Mouse (Mus musculus) right cerebral cortex, adult 18-20 months (tissue): ENCODE measurements around the gene Gm4871.
"Not testable (repeated sequence)": the region's sequence is repeated elsewhere in the genome, so short reads cannot be mapped to it uniquely, and the experiment has no call there.

Source experiments
- DNase-seq: peaks from one replicate; pipeline ENCODE4 v3.0.0; 2022; ENCODE audit warnings: mixed read lengths

Gene Gm4871

DNA sequence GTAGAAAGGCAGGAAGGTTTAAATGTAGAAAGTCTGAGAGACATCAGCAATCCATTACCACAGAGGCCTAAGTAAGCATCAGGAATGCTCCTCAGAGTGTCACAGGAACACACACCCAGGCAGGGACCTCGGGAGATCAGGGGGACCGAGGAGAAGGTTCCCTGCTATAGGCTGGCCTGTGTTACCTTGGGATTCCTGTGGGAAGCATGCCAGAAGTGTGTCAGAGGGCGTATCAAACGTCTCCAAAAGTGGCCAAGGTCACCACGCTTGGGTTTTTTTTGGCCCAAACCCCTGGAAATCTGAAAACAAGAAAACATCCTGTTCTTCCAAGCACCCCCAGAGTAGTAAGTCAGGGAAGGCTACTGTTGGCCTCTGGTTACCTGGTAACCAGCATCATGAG lies at the start of gene Gm4871:
TSS of gene Gm4871 (minus strand) at position 364 of the 400 bp plus-strand sequence.
- DNase-seq = not testable (repeated sequence)

DNA sequence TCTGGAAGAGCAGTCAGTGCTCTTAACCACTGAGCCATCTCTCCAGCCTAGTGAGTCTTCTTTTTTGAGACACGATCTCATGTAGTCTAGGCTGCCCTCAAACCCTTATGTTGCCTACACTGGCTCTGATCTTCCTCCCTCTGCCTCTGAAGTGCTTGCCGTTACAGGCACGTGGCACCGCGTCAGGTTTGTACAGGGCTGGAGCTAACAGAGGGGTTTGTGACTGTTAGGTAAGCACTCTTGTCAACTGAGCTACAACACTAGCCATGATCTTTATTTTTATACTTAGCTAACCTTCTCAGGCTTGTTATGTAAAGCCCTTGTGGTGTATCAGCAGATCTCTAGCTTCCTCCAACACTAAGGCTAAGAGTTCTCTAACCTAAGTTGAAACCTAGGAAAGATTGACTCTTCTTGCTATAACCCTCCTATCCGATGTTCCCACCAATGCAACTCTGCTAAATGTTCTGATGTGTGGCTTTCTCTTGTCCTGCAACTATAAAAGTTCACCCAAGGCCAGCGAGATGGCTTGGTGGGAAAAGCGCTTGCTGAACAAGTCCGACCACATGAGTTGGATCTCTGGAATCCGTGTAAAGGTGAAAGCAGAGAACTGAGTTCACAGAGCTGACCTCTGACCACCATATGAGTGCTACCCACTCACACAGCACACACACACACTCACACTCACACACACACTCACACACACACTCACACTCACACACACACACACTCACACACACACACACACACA lies 49.5 kb upstream of the Gm4871 start:
- no peak for DNase-seq

DNA sequence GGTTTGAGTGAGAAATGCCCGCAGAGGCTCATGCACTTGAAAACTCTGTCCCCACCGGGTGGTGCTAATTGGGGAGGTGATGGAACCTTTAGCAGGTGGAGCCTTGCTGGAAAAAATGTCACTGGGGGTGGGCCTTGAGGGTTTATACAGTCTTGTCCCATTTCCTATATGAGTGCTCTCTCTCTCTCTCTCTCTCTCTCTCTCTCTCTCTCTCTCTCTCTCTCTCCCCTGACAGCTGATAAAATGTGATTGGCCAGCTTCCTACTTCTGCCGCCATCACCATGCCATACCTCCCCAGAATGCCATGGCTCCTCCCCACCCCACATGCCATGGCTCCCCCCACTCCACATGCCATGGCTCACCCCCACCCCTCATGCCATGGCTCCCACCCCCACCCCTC lies 42.5 kb upstream of the Gm4871 start:
- no peak for DNase-seq

DNA sequence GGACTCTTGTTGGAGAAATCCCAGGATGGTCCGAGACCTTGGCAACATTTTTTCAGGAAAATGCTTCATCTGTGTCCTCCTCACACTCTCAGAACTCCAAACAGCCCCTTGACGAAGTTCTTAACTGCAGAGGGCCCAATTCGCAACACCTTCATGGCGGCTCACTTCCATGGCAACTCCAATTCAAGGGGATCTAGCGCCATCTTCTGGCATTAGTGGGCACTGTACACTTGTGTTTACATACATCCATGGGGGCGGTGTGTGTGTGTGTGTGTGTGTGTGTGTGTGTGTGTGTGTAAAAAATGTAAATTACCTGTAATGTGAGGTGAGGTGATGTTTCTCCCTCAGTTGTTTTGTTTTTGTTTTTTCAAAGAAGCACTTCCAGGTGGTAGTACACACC lies 38.8 kb upstream of the Gm4871 start:
- DNase-seq = no peak

DNA sequence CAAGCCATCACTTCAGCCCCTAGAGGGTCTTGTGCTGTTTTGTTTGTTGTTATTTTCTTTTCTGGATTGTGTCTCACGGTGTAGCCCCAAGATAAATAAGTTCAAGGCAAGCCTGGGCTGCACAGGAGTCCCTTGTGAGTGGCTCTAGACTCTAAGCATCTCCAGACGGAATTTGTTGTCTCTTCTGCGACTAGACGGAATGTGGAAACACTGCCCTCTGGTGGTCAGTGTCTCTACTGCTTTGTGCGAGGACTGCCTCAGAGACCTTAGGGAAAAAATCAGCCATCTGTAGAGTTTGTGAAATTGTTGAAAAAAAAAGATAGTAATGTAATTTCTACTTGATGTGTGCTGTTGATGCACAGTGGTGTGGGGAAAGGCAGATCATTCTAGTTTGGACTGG lies 37.2 kb upstream of the Gm4871 start:
- DNase-seq = peak; percentile 68

DNA sequence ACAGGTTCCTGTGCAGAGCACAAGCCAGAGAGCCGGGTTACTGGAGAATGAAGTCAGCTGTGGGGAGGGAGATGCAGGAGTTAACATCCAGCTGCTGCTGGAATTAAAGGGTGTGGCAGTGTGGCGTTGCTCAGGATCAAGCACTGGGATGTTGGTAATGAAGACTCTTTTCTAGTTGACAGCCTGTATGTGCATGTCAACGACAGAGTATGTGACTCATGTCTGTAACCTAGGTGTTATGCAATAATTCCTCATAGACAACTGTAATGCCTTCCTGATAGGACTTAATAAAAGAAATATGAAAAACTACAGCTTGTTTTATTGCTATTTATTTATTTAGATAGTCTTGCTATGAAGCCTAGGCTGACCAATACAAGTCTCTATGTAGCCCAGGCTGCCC lies 36.3 kb upstream of the Gm4871 start:
- no peak for DNase-seq

DNA sequence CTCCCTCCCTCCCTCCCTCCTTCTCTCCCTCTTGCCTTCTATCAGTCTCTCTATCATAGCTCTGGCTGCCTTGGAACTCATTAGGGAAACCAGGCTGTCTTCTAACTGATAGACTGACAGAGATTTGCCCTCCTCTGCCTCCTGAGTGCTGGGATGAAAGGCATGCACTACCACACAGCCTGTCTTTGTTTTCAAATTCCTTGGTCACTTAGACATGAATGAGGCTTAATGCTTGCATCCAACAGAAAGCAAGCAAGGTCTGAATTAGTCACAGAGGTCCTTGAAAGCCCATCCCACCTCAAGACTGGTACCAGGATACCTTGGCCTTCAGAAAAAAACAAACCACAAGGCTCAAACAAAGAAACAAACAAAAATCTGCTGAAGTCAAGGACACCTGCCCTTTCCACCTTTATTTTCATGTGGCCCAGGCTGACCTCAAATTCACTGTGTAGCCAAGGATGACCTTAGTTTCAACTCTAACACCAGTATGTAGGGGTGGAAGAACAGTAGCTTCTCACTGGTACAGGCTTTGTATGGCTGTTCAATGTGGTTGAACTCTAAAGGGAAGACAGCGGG lies 32.3 kb upstream of the Gm4871 start:
- DNase-seq = no peak

DNA sequence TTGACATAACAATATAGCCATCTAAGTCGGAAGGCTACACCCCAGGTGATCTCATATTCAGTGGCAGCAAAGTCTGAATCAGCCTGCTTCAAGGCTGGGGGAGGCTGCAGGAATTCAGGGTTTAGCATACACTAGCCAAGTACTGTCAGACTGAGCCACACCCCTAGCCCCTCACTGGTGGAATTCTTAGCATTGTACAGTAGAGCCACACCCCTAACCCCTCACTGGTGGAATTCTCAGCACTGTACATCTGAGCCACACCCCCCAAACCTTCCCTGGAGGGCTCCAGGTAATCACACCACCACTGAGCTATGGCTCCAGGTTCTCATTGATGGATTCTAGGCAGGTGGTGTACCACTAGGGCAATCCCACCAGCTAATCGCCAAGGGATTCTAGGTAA lies 27.0 kb upstream of the Gm4871 start:
- DNase-seq = no peak

DNA sequence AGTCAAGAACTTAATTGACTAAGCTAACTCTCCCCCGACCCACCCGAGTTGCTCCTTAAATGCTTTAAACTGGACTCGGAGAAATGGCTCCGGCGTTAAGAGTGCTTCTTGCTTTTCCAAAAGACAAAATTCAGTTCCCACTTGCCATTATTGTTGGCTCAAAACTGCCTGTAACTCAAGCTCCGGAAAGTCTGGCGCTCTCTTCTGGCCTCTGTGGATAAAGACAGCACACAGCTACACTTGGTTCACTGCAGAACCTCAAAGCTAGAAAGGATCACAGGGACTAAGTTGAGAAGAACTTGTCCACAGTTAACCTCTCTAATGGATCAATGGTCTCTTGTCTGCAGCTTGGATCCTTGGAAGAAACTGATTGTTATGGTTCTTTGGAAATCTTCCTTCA lies 26.2 kb upstream of the Gm4871 start:
- DNase-seq = no peak

DNA sequence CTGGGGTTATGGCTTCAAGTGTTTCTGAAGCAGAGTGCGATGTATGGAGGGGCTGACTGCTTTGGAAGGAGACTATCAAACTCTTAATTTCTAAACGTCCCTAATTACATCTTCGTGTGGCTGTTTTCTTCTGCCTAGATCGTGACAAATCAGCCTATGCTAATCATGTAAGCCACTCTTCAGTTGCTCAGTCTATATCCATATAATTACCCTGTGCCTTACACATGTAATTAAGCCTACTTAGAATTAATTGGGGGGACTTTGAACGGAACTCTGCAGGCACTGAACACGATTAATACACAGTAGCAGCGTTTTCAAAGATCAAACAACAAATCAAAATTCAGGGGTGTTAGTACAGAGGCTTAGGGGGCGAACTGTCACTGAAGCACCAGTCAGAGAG lies 25.4 kb upstream of the Gm4871 start:
- DNase-seq = no peak

DNA sequence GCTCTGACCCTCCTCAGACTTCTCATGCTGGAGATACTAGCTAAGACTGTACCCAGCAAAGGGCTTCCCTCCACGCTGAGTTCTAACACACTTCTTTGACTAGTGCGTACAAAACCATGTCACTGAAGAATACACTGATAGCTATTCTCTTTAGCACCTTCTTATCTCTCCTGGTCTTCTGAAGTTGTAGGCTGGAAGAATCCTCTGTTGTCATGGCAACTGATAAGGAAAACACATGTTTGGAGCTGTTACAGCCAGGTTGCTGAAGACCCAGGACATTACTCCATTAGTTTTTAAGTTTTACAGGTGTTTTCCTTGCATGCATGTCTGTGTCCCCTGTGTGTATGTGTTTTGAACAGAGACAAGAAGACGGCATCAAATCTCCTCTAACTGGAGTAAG lies 21.6 kb upstream of the Gm4871 start:
- DNase-seq = not testable (repeated sequence)

DNA sequence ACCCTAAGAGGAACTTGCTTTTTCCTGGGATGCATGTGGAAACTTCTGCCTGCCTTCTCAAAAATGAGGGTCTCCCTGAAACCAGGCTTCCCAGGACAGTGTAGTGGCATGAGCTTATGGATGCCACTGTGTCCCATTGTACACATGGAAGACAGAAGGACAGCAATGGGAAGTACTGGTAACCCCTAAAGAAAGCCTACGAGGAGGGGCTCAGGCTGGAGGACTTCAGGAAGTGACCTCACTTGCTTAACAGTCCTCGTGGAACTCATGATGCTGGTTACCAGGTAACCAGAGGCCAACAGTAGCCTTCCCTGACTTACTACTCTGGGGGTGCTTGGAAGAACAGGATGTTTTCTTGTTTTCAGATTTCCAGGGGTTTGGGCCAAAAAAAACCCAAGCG lies 10.1 kb upstream of the Gm4871 start, which contains the start of gene 1700018F24Rik:
TSS of gene 1700018F24Rik (plus strand) at position 301 of the 400 bp plus-strand sequence.
- DNase-seq = not testable (repeated sequence)

DNA sequence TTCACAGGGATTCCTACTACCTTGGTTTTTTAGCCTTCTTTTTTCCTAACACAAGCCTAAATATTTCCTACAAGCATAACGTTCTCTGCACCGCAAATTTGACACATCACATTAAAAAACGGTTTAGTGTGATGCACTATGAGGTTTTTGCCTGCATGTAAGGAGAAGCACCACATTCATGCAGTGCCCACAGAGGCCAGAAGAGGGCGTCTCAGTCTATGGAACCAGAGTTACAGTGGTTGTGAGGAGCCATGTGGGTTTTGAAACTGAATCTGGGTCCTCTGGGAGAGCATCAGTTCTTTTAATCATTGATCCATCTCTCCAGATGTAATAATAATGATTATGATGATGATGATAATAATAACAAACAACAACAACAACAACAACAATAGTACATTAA lies 9.1 kb upstream of the Gm4871 start:
- no peak for DNase-seq

DNA sequence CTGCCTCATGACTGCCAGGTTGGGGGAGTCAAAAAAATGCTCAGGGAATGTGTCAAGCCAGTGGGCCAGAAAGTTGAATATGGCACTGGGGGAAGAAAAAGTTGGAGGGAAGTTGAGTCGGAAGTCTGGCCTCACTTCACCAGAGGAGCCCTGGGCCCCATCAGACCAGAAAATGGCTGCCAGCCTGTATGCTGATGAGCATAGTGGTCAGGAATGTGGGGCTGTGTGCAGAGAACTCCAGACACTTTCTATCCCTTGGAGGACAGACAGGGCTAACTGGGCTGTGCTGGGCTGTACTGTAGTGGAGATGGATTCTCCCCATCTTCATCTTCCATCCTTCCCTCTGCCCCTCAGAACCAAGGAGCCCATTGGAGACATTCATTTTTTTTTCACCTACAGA lies 2.1 kb downstream of the Gm4871 start:
- not testable (repeated sequence) for DNase-seq

DNA sequence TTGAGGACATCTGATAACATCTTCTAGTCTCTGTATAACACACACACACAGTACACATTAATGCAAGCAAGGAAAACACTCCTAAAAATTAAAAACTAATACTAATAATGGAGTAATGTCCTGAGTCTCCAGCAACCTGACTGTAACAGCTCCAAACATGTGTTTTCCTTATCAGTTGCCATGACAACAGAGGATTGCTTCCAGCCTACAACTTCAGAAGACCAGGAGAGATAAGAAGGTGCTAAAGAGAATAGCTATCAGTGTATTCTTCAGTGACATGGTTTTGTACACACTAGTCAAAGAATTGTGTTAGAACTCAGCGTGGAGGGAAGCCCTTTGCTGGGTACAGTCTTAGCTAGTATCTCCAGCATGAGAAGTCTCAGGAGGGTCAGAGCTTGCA lies 11.8 kb downstream of the Gm4871 start:
- DNase-seq = not testable (repeated sequence)

DNA sequence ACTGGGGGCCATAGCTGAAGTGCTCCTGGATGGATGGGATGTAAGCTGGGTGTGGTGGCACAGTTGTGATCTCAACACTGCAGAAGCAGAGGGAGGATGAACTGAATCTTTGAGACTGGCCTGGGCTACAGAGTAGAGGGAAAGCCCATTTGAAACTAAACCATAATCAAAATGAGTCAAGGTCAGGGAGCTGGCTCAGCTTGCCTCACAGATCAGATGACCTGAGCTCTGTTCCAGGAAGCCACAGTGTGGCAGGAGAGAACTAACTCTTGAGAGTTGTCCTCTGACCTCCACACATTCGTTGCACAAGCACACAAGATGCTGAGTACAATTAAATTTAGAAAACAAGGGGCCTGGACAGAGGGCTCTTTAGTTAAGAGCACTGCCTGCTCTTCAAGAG lies 12.3 kb downstream of the Gm4871 start:
- not testable (repeated sequence) for DNase-seq

DNA sequence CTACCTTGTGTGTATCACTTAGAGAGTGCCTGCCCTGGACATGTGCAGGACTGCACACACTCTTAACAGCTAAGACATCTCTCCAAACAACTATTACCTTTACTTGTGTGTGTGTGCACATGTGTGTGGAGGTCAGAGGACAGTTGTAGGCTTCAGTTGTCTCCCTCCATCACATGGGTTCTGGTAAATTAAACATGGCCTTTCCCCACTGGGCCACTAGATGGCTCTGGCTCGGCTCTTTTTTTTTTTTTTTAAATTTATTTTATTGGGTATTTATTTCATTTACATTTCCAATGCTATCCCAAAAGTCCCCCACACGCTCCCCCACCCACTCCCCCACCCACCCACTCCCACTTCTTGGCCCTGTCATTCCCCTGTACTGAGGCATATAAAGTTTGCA lies 15.8 kb downstream of the Gm4871 start:
- DNase-seq = not testable (repeated sequence)

DNA sequence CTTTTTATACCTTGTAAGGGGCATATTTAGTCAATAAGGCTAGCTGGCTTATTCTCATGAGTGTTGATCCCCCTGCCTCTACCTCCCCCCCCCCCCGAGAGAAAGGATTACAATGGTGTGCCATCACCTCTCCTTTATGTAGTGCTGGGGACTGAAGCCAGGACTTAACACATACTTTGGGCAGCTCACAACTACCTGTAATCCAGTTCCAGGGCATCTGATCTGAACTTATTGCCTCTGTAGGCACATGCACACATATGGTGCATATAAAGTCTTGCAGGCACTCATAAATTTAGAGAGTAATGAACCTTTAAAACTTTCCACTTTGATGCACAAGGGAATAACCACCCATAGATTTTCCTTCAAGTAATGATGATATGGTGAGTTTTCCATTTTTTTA lies 18.3 kb downstream of the Gm4871 start:
- no peak for DNase-seq

DNA sequence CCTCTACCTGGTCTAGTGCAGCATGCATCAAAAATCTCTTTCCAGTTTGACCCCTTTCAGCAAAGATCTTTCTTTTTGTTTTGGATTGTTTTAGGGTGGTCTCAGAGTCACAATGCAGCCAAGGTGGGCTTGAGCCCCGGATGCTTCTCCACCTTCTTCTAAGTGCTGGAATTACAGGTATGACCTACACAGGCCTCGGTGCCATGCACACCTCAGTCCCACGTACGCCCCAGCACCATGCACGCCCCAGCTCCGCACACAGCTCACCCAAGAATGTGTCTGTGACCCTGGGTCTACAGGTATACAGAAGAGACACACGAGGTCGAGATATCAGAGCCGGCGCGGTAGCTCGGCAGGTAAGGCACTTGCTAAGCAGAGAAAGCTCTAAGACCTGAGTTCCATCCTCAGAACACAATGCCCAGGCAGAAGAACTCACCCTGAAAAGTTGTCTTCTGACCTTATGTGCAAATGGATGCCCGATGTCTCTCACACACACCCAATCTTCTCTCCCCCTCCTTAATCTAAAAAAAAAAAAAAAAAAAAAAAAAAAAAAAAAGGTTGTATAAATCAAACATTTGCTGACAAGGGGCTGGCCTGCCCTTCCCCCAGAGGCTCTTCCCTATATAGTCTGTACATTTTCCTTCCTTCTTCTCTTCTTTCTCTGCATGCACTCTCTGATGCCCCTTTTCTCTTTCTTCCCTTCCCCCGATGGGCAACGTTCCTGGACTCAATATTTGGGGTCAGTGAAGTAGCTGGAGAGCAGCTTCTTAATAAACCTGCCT lies 23.5 kb downstream of the Gm4871 start:
- no peak for DNase-seq

DNA sequence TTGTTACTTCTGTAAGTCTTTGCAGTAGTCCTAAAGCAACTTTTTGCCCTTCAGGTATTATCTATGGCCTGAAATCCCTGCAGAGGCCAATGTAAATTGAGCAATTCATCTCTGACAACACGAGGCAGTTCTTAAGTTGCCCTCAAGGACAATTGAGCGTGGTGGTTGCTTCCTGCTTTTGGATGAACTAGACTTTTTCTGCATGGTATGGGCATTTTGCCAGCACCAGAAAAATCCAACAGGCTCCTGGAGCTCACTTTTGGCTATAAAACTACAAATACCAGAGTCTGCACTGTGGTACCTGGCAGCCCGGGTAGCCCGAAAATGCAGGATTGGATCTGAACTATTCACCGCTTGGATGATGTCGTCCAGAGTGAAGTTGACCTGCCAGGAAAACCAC lies 27.0 kb downstream of the Gm4871 start:
- no peak for DNase-seq

DNA sequence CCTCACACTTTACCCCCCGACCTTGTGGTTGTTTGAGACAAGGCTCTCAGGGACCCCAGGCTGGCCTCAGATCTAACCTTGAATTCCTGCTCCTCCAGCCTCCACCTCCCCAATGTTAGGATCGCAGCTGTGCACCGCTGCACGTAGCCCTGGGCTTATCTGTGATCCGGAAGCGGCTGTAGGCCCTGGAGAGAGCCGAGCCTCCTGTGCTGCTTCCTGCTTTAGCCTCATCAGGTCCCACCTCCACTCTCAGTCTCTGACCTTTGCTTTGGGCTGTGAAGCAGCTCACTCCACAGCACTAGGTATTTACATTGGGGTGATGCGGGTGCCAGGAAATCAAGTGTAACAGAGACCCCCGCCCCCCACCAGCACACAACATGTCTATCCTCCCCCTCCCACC lies 28.1 kb downstream of the Gm4871 start:
- no peak for DNase-seq

DNA sequence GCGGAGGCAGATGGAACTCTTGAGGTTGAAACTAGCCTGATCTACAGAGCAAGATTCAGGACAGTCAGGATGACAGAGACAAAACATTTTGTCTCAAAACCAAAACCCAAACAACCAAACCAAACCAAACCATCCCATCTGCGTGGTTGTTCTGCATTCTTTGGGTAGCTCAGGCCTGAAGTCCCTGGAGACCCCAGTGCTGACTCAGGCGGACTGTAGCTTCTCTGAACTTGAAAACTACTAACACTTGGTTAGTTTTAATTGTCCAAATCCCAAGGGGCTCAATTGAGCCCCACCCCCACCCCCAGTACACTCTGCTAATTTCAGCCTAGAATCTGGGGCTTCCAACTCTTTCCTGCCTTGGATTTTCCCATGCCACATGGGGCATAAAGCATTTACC lies 29.2 kb downstream of the Gm4871 start:
- no peak for DNase-seq

DNA sequence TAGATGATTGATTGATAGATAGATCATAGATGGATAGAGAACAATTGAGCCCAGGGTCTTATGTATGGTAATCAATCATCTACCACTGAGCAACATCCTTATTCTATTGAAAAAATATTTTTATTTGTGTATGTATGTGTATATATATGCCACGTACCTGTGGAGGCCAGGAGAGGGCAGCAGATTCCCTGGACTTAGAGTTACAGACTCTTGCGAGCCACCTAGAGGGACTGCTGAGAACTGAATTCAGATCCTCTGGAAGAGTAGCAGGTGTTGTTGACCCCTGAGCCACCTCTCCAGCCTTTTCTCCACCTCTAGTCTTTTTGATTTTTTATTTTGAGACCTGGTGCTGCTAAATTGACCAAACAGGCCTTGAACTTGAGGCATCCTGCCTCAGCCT lies 34.1 kb downstream of the Gm4871 start:
- no peak for DNase-seq

DNA sequence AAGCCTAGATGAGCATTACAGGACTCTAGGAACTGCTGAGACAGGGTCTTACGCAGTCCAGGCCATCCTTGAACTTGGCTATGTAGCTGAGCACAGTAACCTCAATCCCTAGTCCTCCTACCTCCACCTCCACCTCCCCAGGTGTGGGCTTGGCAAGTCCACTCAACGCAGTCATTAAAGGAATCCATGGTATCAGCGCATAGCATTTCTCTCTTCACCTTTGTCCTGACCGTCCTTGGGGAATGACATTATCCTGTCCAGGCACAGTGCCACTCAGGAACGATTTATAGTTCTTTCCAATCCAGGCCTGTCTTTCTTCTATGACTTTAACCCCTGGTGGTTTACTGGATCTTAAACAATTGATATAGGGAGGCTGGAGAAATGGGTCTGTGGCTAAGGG lies 42.1 kb downstream of the Gm4871 start:
- DNase-seq = no peak
